Comparison of ENCODE assay signal across 11 mouse cellular contexts in the genomic region with DNA sequence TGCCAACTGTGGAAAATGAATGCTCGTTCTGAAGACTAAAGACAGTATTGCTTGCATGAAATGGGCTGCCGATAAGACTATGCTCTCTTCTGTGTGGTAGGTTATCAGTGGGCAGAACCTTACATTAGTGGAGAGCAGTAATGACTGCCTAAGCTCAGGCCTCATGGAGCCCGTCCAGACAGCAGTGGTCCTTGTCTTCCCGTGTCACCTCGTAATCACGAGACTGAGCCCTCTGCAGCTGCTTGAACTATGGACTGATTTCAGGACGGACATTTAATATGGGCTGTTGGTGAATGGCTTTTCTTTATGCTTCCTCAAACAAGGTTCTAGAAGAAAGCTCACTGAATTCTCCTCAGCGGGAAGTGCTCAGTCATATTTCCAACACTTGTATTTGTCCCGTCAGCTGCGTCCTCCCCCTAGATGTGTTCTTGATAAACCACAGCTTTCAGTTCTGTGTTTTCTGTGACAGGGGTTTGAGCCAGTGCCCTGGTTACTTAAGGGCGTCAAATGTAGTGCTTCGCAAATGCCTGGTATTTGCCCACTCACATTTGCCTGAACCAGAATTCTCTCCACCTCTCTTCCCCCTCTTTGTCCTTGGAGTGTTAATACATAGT.
"Had no signal": no experiment of that assay in that cellular context is flagged by ENCODE, and none has a peak within 500 bp of the region (broad histone marks: within the 10 kb centered on the region; RNA-seq: fewer than 3 reads in every experiment).

No protein-coding gene starts in this region.

- ATAC-seq: intestine, embryonic 15.5 days; midbrain, embryonic 13.5 days had no signal

- DNase-seq: kidney, adult 18-20 months; kidney, postnatal 10 days; layer of hippocampus, adult 9-11 months; layer of hippocampus, postnatal 36 days; right cerebral cortex, postnatal 25 days; thymus, adult 2 months; thymus, postnatal 36 days had no signal

- H3K27ac ChIP-seq: intestine, embryonic 15.5 days; limb, embryonic 15.5 days; liver, embryonic 14.5 days; midbrain, embryonic 13.5 days had no signal

- H3K4me3 ChIP-seq: intestine, embryonic 15.5 days; limb, embryonic 15.5 days; midbrain, embryonic 13.5 days had no signal

- H3K27me3 ChIP-seq: intestine, embryonic 15.5 days; limb, embryonic 15.5 days; midbrain, embryonic 13.5 days had no signal

- H3K4me1 ChIP-seq: intestine, embryonic 15.5 days; limb, embryonic 15.5 days; midbrain, embryonic 13.5 days had no signal

- H3K9me3 ChIP-seq: intestine, embryonic 15.5 days; limb, embryonic 15.5 days; midbrain, embryonic 13.5 days had no signal

- H3K36me3 ChIP-seq: intestine, embryonic 15.5 days; limb, embryonic 15.5 days; midbrain, embryonic 13.5 days had no signal

- H3K4me2 ChIP-seq: intestine, embryonic 15.5 days; limb, embryonic 15.5 days; midbrain, embryonic 13.5 days had no signal

- H3K9ac ChIP-seq: intestine, embryonic 15.5 days; limb, embryonic 15.5 days; liver, embryonic 14.5 days; midbrain, embryonic 13.5 days had no signal
